Mouse (Mus musculus) splenic B cell, adult 2 months (primary cell): Measurements from ENCODE around the gene Ppp2r2d.
A peak's percentile ranks its signal among the peaks of the same experiment; 100 is the strongest.

ENCODE experiments used
- DNase-seq: peaks from one replicate; pipeline ENCODE4 v3.0.0-alpha.2; 2011; ENCODE audit warnings: low read depth, low spot score
- H3K27me3 ChIP-seq: 2 replicates; pipeline ENCODE4 v1.6.1; 2012; ENCODE audit warnings: mild to moderate bottlenecking, low read length, moderate library complexity, mixed read lengths; ENCODE audit not compliant: control insufficient read depth, poor library complexity, insufficient read depth, severe bottlenecking
- H3K36me3 ChIP-seq: 2 replicates; pipeline ENCODE4 v1.6.1; 2012; ENCODE audit warnings: mild to moderate bottlenecking, low read length, moderate library complexity, mixed read lengths; ENCODE audit not compliant: control insufficient read depth, poor library complexity, insufficient read depth, severe bottlenecking

The Ppp2r2d gene

DNA sequence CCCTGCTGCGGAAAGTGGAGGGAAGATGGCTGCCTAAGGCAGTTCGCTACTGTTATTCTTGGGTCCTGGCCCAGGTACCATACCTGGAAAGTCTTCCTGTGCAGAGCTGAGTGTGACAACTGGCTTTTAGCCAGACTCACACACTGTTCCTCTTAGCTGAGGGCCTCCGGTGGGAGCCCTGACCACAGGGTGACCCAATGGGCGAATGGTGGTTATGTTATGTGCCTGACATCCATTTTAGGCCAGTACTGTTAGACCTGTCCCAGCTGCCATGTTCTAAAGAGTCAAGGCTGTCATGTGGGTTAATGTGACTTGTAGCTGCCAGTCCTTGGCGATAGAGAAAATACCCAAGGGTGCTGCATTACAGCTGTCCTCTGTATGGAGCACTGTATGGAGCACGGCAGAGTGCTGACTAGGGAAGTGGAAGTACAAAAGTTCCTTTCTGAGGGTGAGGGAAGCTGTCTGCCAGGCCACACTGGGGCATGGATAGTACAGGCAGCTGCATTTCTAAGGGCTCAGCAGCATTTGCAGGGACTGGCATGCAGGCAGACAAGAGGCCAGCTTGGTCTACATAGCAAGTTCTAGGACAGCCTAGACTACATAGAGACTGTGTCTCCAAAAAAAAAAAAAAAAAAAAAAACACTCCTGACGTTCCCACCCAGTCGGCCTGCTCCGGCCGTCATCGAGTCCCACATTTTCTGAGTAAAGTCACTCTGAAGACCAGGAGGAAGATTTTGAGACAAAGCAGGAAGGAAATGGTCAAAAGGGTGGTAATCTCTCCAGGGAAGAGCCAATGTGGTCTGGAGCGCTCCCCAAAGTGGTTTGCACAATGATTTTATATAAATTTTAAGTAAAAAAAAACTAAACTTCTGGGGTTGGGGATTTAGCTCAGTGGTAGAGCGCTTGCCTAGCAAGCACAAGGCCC, 39.7 kb downstream of the Ppp2r2d start:
- peak; percentile 5 for DNase-seq
- Histone ChIP-seq H3K27me3 (no peaks in the 10 kb centered on the region), H3K36me3 (peaks cover 7% of the 10 kb centered on the region; the same call in 1 of the 2 replicates)

DNA sequence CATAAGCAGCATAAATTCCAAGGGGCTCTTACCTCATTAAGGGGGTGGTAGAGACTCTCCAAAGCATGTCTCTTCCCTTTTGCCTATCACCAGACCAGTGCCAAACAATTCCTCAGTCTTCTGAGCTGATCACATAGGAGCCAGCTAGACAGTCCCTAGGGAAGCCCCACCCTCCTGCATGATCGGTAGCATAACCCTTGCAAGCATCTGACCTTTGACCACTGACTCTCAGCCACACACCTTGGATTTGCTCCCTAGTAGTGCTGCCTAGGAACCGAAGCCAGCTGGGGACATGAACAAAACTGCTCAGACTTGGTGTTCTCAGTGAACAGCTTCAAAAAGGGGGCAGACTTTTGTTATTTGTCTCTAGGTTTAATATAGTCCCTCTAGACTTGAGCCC, 52.2 kb downstream of the Ppp2r2d start:
- 0 out of 2 replicates have a peak, but pooled peaks cover 1% of the 10 kb centered on the region for H3K36me3 ChIP-seq
- DNase-seq = no peak
- no peaks in the 10 kb centered on the region for H3K27me3 ChIP-seq

DNA sequence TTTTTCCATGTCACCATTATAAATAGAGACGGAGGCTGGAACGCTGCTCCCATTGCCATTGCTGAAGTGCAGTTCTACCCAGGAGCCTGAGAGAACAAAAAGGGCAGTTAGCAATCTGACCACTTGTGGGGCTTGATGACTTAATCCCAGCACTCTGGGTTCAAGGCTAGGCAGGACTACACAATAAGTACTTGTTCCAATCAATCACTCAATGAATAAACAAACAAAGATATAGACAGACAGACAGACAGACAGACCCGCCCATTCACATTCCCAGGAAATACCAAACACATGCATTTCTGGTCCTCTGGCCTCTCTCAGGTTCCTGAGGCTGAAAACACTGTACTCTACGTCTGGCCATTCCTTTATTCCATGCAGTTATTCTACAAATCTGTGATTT, 52.9 kb downstream of the Ppp2r2d start:
- DNase-seq = no peak
- Histone ChIP-seq H3K27me3 (no peaks in the 10 kb centered on the region), H3K36me3 (0 out of 2 replicates have a peak, but pooled peaks cover 1% of the 10 kb centered on the region)

DNA sequence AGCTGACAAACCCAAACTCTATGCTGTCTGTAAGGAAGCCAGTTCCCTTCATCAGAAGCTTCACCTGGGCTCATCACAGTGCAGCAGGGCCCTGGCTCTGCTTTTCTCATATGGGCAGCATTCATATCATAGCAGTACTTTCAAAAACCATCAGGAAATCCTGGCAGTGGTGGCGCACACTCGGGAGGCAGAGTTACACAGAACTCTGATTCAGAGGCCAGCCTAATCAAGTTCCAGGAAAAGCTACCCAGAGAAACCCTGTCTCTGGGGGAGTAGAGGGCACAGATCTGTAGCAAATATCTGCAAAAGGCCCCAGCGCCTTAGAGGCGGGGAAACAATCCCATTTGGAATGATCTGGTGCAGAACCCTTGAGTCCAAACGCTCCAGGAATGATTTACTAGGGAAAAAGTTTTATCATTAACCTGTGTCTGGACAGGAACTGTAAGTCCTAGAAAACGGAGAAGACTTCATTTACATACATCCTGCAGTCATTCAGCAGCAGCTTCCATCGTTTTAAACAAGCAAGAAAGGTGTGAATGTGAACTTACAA, 58.1 kb downstream of the Ppp2r2d start:
- Histone ChIP-seq H3K36me3 (no peaks in the 10 kb centered on the region), H3K27me3 (no peaks in the 10 kb centered on the region)
- DNase-seq = no peak

DNA sequence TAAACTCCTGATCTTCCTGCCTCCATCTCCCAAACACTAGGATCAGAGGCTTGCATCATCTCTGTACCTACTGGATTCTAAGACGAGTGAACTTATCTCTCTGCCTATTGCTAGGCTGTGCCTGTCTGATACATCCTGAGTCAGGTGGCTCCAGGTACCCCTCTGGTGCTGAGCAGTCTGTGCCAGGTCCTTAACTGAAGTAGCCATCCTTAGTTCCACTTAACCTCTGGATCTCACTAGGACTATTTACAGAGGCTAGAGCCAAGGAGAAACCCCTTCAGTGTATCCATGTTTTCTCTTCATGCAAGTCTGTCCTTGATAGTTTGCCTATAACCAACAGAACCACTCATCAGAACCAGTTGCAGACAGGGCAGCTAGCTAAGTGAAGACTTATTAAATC, 60.6 kb downstream of the Ppp2r2d start:
- Histone ChIP-seq H3K27me3 (no peaks in the 10 kb centered on the region), H3K36me3 (no peaks in the 10 kb centered on the region)
- DNase-seq = no peak

DNA sequence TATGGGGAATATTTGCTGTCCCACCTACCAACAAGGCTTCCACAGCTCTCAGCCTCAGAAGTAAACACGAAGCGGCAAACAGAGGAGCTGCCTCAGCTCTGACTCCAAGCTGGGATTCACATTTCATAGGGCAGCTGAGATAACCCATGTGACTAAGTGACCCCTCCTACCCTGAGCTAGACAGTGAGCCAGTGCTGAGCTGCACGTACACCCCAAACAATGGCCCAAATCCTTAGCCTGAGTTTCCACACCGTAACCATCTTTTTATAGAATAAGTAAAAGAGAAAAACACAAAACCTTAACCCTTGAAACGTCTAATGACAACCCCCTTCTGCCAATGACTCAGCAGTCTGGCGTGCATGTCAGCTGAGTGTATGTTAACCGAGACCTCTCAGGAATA, 61.2 kb downstream of the Ppp2r2d start:
- Histone ChIP-seq H3K36me3 (no peaks in the 10 kb centered on the region), H3K27me3 (no peaks in the 10 kb centered on the region)
- no peak for DNase-seq

DNA sequence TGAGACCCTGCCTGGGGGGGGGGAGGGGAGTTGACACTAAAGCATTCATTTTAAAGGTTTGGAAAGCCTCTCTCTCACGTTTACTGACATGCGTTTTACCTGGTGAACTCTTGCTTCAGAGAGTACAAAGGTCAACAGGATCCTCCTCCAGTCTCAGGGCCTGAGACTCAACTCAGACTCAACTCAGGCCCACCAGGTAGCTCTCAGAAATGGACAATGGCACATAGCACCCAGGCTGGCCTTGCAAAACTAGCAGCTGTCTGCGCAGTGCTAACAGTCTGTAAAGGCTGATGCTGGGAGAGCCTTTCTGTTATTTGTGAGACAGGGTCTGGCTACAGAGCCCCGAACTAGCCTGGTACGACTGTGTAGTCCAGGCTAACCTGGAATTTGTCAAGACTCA, 62.1 kb downstream of the Ppp2r2d start:
- no peak for DNase-seq

DNA sequence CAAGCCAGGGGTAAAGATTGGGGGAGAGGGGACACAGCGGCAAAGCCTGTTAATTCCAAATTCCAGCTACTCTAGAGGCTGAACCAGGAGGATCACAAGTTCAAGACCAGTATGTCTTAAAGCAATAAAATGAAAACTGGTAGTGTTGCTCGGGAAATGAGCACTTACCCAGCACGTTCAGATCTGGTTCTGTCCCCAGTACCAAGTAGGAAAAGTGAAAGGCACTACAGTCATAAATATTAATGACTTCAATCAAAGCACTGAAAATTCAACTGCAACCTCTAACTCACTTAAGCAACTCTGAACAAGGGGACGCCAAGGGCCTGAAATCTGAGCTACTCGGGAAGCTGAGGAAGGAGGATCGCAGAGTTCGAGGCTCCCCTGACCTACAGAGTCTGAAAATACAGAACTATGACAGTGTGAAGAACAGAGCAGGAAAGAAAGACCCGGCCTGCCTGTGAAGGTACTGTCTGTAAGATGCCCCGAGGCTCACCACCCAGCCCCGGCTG, 62.9 kb downstream of the Ppp2r2d start:
- Histone ChIP-seq H3K36me3 (no peaks in the 10 kb centered on the region), H3K27me3 (no peaks in the 10 kb centered on the region)
- DNase-seq = no peak

More for the DNA sequence above, 62.1 kb downstream of the Ppp2r2d start:
- Histone ChIP-seq H3K36me3 (no peaks in the 10 kb centered on the region), H3K27me3 (no peaks in the 10 kb centered on the region)

DNA sequence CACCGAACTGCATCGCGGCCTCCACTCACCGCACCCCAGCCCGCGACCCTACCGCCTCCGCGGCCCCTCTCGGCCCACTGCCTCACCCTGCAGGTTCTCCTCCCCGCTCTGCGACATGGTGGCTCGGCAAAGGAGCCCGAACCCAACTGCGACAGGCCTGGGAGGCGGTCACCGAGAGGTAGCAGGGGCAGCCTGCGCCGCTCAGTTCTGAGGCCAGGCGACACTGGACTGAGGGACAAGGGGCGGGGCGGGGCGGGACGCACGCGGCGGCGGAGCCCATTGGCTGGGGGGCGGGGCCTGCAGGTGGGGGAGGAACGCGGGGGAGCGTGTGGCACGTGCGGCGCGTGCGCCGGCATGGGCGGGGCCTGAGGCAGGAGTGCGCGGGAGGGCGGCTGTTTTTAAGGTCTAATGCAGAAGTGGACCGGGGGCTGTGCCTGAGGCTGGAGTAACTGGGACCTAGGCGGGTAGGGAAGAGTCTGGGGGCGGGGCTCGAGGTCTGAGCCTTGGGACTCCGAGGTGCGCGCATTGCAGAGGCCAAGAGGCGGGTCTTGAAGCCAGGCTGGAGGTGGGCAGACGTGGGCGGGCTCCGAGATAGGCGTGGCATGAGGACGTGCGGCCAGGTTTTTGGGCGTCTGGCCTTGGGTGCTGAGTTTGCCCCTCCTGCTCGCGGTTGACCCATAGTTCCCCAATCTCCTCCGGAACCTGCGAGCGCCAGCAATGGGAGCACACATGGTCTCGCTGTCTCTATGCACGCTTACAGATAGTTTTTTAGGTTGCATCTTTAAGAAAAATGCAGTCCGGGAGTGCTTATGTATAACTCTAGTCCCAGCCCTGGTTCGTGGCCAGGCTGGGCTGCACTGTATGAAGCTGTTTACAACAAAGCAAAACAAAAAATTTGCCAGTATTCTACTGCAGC, 63.7 kb downstream of the Ppp2r2d start, which contains the start of gene Bnip3:
TSS of gene Bnip3 (minus strand) at position 243 of the 916 bp plus-strand sequence.
- Histone ChIP-seq H3K36me3 (no peaks in the 10 kb centered on the region), H3K27me3 (no peaks in the 10 kb centered on the region)
- DNase-seq = peak; percentile 94

DNA sequence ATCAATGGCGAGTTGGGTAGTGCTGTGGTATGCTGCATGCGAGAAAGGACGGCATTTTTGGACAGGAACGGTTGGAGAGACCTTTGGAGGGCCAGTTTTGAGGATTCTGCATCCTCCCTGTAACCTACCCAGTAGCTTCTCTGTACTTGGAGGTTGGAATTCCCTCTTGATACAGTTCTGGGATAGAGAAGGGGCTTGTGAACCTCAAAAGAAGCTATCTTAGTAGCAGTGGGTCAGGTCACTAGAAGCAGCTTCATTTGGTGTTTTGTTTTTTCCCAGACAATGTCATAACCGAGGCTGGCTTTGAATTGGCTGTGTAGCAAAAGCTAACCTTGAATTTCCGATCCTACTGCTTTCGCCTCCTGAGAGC, 64.3 kb downstream of the Ppp2r2d start:
- no peaks in the 10 kb centered on the region for H3K36me3 ChIP-seq
- DNase-seq = no peak
- H3K27me3 ChIP-seq = no peaks in the 10 kb centered on the region

DNA sequence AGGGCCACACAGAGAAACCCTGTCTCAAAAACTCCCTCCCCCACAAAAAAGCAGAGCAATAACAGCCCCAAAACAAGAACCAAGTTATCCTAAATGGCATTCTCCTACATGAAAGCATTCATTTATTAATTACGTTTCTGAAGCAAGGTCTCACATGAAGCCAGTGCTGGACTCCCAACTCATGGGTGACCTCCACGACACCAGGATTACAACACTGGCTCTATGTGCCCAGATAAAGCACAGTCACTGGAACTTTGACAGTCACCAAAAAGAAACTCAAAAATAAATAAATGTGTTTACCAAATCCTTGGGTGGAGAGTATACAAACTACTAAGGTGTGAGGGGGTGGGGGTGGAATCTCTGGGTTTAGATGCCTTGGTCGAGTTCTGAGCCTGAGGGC, 67.7 kb downstream of the Ppp2r2d start:
- Histone ChIP-seq H3K36me3 (no peaks in the 10 kb centered on the region), H3K27me3 (no peaks in the 10 kb centered on the region)
- DNase-seq = no peak

DNA sequence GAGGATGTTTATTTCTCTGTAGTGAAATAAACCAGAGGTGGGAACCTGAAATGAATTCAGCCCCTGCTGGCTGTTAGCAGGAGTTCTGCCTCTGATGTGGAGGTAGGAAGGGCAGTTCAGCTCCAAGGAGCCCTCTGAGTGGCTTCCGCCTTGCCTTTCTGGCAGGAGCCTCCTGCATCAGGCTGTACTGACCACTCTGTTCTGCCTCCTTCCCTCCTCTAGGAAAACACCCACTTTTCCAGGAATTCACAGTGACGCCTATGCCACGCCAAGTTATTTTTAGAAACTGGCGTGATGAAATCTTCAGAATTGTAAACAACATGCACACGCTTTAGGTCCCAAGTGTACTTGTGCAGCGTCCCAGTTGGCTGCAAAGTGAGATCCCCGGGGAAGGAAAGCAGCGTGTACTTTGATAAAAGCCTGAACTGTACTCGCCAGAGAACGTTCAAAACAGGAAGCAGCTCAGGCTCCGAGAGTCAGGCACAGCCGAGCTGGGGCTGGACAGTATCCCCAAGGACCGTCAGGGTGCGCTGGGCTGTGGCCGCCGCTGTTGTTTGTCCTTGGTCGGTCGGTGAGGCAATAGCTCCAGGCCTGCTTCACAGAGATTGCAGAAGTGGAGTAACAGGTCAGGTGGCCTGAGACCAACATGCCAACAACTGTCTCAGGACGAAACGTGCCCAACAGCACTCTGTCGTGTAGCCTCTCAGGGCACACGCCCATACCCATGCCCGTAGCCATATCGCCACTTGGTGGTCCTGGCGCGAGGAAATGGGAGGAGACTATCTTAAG, 73.5 kb downstream of the Ppp2r2d start:
- H3K36me3 ChIP-seq = no peaks in the 10 kb centered on the region
- DNase-seq = peak; percentile 66
- H3K27me3 ChIP-seq = no peaks in the 10 kb centered on the region

DNA sequence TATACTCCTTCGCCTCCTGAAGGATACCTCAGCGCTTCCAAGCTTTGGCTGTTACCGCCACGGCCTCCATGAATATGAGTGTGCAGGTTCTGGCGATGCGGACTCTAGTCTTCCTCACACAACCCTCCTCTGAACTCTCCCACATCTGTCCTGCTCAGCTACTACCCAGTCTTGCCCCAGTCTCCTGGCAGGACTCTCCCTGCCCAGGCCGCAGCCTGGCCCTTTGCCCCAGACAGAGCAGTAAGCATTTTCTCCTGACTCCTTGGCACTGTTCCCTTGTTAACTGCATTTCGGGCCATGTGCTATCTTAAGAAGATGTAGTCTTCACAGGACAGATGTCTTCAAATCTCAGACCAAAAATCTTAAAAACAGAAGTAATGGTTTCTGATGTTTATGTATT, 75.7 kb downstream of the Ppp2r2d start:
- DNase-seq = no peak
- H3K27me3 ChIP-seq = no peaks in the 10 kb centered on the region
- H3K36me3 ChIP-seq = no peaks in the 10 kb centered on the region
